Mouse (Mus musculus) right cerebral cortex, adult 2 months (tissue): Measurements from ENCODE around the gene Klk1b3.
"Not testable (repeated sequence)": the region's sequence is repeated elsewhere in the genome, so short reads cannot be mapped to it uniquely, and the experiment has no call there.

ENCODE experiments used
- DNase-seq, 2 experiments: peaks; one replicate each; pipeline ENCODE4 v3.0.0; 2021 to 2022; ENCODE audit warnings: low spot score in 2 of 2

The Klk1b3 gene

GRCm38 (mm10) chr7:44197891-44198290 is at the start of gene Klk1b3:
Gene Klk1b3 (plus strand): TSS chr7:44198191.
- DNase-seq = no peak

DNA sequence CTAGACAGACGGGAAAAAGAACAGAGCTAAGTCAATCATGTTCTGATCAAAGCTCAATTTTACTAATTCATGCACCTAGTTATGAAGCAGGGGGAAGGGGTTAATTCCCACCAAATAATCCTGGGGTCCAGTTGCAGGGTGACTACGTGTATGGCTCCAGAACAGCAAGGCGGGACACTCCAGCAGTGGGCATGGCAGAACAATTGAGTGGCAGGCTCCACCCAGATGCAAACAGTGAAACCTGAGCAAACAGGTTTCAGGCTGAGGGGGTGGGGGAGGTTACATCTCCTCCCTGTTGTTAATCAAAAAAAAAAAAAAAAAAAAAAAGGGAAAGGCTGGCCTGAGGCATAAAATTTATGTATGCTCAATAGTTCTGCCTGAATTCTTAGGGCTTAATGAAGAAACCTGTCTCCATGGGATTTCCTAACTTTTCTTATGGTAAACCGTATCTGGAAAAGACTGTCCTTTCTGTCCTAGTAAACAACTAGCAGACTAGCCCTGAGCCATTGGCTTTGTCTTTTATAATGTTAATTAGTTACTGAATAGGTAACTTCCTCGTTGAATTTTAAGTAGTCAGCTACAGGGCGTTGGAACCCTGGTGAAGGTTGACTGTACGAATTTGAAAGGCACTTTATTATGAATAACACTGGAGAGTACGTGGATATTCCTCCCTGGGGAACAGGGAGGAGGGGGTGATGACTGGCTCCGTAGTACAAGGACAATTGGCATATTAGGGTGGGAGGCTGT is 18.5 kb upstream of the Klk1b3 start:
- DNase-seq = no peak

- DNase-seq = not testable (repeated sequence)
Observed at GRCm38 (mm10) chr7:44186516-44186915, 11.5 kb upstream of the Klk1b3 start.

DNA sequence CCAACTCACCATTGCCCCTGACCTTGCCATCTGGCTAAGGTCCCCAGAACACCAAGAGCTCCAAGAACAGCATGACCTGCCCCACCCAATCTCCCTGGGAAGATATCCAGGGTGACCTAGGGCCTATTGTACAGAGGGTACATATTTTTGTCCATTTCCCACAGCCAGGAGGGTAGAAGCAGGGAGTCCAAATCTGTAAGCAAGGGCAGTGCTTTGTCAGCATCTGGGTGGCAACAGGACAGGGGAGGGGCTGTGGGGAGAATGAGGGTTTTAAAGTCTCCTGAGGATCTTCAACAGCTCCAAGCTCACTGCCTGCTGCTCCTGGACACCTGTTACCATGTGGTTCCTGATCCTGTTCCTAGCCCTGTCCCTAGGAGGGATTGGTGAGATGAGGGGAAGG is 10.1 kb upstream of the Klk1b3 start, which contains the start of gene Klk1b24:
Gene Klk1b24 (plus strand): TSS at position 301 of the 400 bp plus-strand sequence.
- not testable (repeated sequence) for DNase-seq

- not testable (repeated sequence) for DNase-seq
Observed at GRCm38 (mm10) chr7:44193466-44193865, 4.5 kb upstream of the Klk1b3 start.

- DNase-seq = not testable (repeated sequence)
Observed at GRCm38 (mm10) chr7:44207135-44207534, 9.1 kb downstream of the Klk1b3 start, which contains the start of gene Klk1b4. Gene Klk1b4 (plus strand): TSS chr7:44207435.

DNA sequence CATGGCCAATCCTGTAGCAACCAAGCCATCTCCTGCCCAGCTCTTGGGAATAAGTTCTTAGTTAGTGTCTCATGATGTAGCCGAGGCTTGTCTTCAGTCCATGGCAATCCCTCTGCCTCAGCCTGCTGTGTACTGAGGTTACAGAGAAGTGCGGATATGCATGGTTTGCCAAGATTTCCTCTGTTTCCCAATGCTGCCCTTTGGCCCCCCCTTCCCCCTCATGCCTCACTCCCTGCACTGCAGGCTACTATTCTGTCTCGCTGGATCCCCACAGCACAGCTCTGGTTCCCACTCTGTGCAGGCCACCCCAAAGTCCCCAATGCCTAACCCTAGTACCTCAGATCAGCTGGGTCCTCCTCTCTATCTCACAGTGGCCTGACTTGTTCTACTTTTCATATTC is 10.3 kb downstream of the Klk1b3 start:
- DNase-seq = no peak

DNA sequence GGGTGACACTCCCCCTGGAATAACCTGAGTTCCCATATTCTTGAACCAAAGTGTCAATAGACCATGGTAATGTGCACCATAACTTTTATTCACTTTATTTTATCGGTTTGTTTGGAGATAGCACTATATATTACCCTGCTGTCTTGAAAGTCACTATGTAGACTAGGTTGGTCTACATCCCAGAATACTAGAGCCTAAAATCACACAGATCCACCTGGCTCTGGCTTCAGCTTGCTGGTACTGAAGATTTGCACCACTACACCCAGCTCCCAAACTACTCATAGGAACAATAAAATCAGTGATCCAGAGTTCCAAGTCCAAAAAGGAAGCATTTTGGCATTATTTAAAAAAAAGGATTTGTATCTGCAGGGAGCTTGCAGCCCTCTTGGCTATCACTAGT is 17.7 kb downstream of the Klk1b3 start, which contains the start of gene Klk1b5:
Gene Klk1b5 (plus strand): TSS at position 301 of the 400 bp plus-strand sequence.
- no peak for DNase-seq

- DNase-seq = not testable (repeated sequence)
Observed at GRCm38 (mm10) chr7:44221601-44222000, 23.6 kb downstream of the Klk1b3 start.

- DNase-seq = not testable (repeated sequence)
Observed at GRCm38 (mm10) chr7:44222335-44222734, 24.3 kb downstream of the Klk1b3 start.

DNA sequence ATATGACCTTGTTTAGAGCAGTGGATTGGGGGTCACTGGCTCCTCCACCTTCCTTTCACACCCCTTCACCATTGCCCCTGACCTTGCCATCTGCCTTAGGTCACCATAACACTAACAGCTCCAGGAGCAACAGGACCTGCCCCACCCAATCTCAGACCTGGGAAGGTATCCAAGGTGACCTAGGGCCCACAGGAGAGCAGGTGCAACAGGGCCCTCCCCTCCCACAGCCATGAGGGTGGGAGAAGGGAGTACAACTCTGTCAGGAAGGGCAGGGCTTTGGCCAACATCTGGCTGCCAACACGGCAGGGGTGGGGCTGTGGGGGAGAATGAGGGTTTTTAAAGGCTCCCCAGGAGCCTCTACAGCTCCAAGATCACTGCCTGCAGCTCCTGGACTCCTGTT is 27.1 kb downstream of the Klk1b3 start, which contains the start of gene Klk1:
Gene Klk1 (plus strand): TSS at position 285 of the 400 bp plus-strand sequence.
- DNase-seq = no peak

DNA sequence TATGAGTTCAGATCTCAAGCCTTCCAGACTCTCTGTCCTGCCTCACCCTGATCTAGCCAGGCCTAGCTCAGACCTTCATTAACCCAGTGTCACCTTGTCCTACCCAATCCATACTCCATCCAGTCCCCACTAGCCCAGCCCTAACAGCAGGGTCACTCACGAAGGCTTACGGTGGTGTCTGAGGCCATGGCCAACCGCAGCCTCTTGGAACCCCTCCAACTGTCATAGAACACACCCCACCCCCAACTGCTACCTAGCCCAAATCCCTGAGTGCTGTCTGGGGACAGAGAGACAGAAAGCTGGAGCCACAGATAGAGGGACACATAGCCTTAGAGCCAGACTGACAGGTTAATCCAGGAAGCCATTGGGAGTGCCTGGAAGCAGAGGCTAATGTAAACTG is 37.9 kb downstream of the Klk1b3 start, which contains the start of gene Gm36864:
Gene Gm36864 (plus strand): TSS at position 269 of the 400 bp plus-strand sequence.
- DNase-seq = no peak

DNA sequence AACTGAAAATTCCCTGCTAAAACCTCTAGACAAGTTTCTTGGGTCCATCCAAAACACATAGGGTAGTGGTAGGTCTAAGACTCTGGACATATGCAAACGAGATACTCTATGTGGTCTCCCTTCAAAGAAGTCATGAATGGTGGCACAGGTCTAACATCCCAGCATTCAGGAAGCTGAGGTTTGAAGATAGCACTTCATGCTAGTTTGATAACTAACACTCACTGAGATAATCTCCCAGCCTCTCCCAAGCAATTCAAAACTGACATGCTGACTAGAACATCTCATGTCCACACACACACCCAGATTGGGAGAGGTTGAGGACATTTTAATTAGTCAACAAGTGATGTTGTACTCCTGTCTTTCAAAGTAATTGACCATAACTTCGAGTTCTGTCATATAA is 41.9 kb downstream of the Klk1b3 start:
- DNase-seq = no peak

GRCm38 (mm10) chr7:44240712-44241111 is 42.7 kb downstream of the Klk1b3 start:
- DNase-seq = no peak

GRCm38 (mm10) chr7:44241163-44241562 is 43.2 kb downstream of the Klk1b3 start:
- no peak for DNase-seq

DNA sequence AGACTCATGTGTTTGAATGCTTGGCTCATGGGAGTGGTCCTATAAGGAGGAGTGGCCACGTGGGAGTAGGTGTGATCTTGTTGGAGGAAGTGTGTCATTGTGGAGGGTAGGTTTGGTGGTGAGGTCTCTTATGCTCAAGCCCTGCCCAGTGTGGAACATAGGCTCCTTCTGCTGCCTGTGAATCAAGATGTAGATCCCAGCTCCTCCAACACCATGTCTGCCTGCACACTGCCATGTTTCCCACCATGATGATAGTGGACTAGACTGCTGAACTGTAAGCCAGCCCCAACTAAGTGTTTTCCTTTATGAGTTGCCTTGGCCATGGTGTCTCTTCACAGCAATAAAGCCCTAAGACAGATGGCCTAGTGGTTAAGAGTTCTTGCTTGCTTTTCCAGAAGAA is 46.1 kb downstream of the Klk1b3 start:
- DNase-seq = no peak

DNA sequence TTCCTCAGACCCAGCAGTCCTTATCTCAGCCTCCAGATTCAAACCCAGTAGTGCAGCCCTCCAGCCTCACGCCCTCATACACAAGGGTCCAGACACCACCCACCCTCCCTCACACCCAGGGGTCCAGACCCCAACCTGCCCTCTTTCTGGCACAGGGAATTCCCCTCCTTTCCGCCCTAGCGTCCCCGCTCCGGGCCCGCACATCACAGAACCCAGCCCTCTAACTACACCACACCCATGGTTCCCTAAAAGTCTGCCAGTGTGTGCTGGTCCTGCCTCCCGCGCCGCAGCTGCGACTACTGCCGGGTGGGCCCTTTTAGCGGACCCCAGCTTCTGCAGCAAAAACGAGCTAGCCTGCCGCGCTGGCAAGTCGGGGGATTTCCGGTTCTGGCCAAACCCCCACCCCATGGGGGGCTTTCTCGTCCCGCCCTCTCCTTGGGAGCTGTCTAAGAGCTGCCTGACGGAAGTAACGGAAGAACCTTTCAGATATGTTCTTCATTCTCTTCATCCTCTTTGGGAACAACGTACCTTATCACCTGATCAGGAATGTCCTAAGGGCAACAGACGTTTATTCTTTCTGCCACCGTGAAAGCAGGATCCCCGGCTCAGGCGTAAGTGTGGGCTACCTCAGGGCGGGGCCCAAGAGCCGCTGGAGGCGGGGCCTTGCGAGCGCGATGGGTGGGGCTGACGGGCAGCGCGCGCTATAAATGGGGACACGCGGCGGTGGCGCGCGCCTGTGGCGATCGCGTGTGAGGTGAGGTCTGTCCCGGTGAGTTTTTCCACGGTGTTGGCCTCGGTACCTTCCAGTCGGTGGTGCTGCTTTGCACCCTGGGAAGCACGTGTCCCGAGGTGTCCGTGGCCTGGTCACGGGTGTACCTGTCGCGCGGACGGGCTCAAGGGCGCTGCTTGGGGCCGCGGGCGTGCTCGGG is 48.3 kb downstream of the Klk1b3 start, which contains the start of the genes 1700028J19Rik and 2410002F23Rik:
Gene 1700028J19Rik (minus strand): TSS at position 641 of the 929 bp plus-strand sequence.
Gene 2410002F23Rik (plus strand): TSS at position 668 of the 929 bp plus-strand sequence.
- DNase-seq = peak; percentile 89 to 91

DNA sequence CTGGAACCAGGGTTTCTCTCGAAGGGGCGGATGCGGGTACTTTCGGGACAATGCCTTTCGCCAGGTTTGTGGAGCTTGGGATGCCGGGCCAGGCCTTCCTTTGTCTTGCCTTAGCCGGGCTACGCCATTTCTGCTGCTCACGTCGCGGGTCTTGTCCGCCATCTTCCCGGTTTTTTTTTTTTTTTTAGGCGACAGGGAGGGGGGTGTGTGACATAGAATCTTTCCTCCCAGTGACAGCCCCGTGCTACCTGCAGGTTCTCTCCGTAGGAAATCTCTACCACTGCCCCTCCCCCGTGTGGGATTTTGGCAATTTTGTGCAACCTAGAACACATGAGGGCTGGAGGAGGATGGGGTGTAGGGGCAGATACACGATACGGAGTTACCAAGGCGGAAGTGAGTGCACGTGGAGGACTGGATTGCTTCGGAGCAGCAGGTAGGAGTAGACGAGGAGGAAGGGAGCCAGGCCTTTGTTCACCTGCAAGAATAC is 49.0 kb downstream of the Klk1b3 start:
- peak; percentile 34 to 54 for DNase-seq

DNA sequence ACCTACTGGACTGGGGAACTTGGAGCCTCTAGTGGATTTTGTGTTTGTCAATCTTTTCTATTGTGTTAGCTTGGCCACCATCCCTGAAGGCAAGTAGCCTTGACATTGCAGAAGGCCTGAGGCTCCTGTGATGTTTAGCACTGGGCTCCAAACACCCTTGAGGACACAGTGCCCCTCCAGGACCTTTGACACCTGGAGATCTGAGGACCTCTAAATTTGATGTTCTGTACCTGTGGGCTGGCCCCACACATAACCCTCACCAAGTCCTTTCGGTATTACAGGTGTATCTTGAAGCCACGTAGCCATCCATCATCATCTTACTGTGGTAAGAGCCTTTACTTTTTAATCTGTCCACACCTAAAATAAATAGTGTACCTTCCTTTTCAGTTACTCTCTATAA is 50.0 kb downstream of the Klk1b3 start:
- DNase-seq = no peak

GRCm38 (mm10) chr7:44249248-44249647 is 51.3 kb downstream of the Klk1b3 start:
- no peak for DNase-seq

DNA sequence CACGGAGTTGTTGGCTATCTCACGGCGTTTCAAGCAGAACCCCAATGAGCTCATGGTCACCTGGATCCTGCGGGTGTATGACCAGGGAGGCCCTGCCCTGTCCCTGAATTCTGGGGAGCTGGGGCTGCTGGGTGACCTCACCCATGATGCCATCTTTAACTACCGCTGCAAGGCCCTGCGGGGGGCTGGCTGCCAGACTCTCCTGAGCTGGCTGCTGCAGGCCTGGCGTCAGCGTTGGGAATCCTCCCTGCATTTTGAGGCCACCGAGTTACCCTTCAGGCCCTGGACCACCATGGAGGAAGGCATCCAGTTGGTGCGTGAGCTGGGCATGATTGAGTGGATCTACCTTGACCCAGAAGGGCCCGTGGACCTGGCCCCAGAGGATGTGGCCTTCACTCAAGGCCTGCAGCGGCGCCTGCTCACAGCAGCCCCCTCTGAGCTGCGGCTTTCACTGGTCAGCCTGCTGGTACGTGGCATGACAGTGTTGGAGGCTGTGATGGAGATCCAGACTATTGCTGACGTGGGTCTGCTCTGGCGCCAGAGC is 52.8 kb downstream of the Klk1b3 start:
- not testable (repeated sequence) for DNase-seq
